Mouse (Mus musculus) midbrain, embryonic 11.5 days (tissue): ENCODE data around the gene Fam83b. TPM values are rescaled to one million over a fixed set of nuclear protein-coding genes. Genes with fewer than 3 reads are reported as not detected.
A peak's percentile ranks its signal among the peaks of the same experiment; 100 is the strongest.

ENCODE experiments used
- ATAC-seq: fragments of 200-750 bp; cut with Nextera tagmentation; 2 replicates; pipeline ENCODE4 v1.8.0; 2017; ENCODE audit warnings: moderate TSS enrichment, moderate library complexity; ENCODE audit not compliant: low FRiP score
- DNase-seq: peaks from one replicate; pipeline ENCODE4 v3.0.0; 2015; ENCODE audit warnings: low spot score; ENCODE audit errors: missing footprints
- H3K27ac ChIP-seq: fragments of 300-500 bp; sonication (generic); 2 replicates; pipeline ENCODE4 v1.5.1; 2014; ENCODE audit warnings: low read depth, low read length
- H3K27me3 ChIP-seq: fragments of 300-500 bp; sonication (generic); 2 replicates; pipeline ENCODE4 v1.6.1; 2014; ENCODE audit warnings: mild to moderate bottlenecking, low read length, moderate library complexity, mixed read lengths; ENCODE audit not compliant: control insufficient read depth, insufficient read depth
- H3K36me3 ChIP-seq: fragments of 300-500 bp; sonication (generic); 2 replicates; pipeline ENCODE4 v1.6.1; 2014; ENCODE audit warnings: mild to moderate bottlenecking, low read length, moderate library complexity, mixed read lengths; ENCODE audit not compliant: control insufficient read depth, insufficient read depth
- H3K4me1 ChIP-seq: fragments of 300-500 bp; sonication (generic); 2 replicates; pipeline ENCODE4 v1.6.1; 2014; ENCODE audit warnings: low read length; ENCODE audit not compliant: control insufficient read depth, insufficient read depth
- H3K4me2 ChIP-seq: fragments of 300-500 bp; sonication (generic); 2 replicates; pipeline ENCODE4 v1.6.1; 2014; ENCODE audit warnings: mild to moderate bottlenecking, moderate library complexity
- H3K4me3 ChIP-seq: fragments of 300-500 bp; sonication (generic); 2 replicates; pipeline ENCODE4 v1.5.1; 2014; ENCODE audit warnings: low read depth, low read length
- H3K9ac ChIP-seq: fragments of 300-500 bp; sonication (generic); 2 replicates; pipeline ENCODE4 v1.6.1; 2014; ENCODE audit warnings: low read length
- H3K9me3 ChIP-seq: fragments of 300-500 bp; sonication (generic); 2 replicates; pipeline ENCODE4 v1.6.1; 2016; ENCODE audit warnings: low read length; ENCODE audit not compliant: control insufficient read depth
- WGBS: fragments of 180-500 bp; shearing (Covaris S2); extraction: QIAGEN DNeasy Blood & Tissue Kit; methylation state at CpG from one replicate; pipeline ENCODE4 v1.1.7; 2014; 5-methylcytosine and 5-hydroxymethylcytosine counted together
- polyA plus RNA-seq: library from polyadenylated mRNA; unstranded; fragments of >200 nt; fragmentation: Nextera tagmentation; extraction: Ambion mirVana; gene quantifications from 2 replicates; pipeline ENCODE4 v1.2.1, GENCODE M21; 2014

The Fam83b gene
- polyA plus RNA-seq, result 0.25 TPM in 1 of 2 replicates, not detected in the other

DNA sequence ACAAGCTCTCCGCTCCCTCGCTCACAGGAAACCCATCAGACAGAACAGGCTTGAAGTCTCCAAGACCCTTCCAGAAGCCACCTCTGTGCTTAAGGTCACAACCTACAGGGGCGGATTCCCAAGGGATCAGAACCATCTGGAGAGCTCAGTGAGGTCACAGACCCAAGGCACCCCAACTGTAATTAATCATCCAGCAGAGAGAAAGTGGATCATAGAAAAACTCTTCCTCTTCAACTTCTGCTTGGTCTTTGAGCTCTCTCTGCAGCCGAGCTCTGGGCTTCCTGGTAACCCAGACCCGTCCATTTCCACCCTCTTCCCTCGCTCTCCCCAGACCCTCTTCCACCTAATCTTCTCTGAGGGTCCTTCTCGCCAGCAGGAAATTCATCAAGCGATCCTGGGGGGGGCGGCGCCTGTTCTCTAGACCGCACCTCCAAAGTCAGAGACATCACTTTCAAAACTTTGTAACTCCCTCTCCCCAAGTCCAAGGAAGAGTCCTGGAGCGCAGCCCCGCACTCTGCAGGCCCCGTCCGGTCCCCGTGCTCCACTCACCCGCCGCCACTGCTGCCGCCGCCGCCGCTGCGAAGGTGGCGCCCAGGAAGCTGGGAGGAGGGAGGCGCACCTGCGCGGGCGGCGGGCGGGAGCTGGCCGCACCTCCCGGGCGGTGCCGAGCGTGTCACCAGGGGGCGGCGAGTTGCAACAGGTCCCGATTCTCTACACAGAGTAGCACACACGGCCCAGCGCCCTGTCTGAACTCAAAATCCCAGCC is at the start of gene Fam83b:
Gene Fam83b, minus strand, starts transcription at position 602 of the 766 bp plus-strand sequence.
- no peaks in the 10 kb centered on the region for H3K9me3 ChIP-seq
- WGBS, result 4% methylated on average over 35 of the region's 40 CpGs

DNA sequence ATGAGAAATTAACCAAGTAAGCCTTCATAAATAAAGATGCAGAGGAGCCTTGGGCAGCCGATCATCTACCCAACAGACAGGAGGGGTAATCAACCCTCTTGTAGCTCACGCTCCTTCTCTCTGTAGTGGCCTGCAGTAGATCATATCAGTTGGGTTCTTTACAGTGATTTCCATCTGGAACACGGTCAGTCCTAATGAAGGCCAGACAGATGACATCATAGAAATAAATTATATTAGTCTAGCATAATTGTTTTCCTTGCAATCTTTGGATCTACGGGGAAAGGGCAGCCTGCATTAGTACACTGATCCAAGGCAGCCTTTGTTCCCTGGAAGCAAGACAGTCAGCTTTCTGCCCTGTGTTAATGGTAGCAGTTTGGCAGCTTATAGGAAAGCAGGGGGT is 47.2 kb upstream of the Fam83b start:
- WGBS, result 84% methylated on average over 4 of the region's 4 CpGs
- H3K9me3 ChIP-seq, result no peaks in the 10 kb centered on the region
- no peak overlapping the region for H3K4me2 ChIP-seq
- H3K27ac ChIP-seq, result no peak overlapping the region
- H3K36me3 ChIP-seq, result no peaks in the 10 kb centered on the region
- DNase-seq (no peak), ATAC-seq (no peak)
- H3K9ac ChIP-seq, result no peak overlapping the region
- H3K27me3 ChIP-seq, result no peaks in the 10 kb centered on the region
- H3K4me1 ChIP-seq, result no peaks in the 10 kb centered on the region
- H3K4me3 ChIP-seq, result no peak overlapping the region

More for the DNA sequence above, at the start of gene Fam83b:
- ATAC-seq (peak; percentile 77), DNase-seq (peak; percentile 92)
- H3K4me2 ChIP-seq, result peak within 1 kb of the TSS; percentile 94
- peaks cover 2% of the 10 kb centered on the region; the same call in 1 of the 2 replicates for H3K4me1 ChIP-seq
- peak within 1 kb of the TSS; percentile 39 for H3K9ac ChIP-seq
- peak within 1 kb of the TSS; percentile 43 for H3K4me3 ChIP-seq
- H3K36me3 ChIP-seq, result no peaks in the 10 kb centered on the region
- H3K27ac ChIP-seq, result no peak within 1 kb of the TSS
- H3K27me3 ChIP-seq, result no peaks in the 10 kb centered on the region; the same call in 1 of the 2 replicates

DNA sequence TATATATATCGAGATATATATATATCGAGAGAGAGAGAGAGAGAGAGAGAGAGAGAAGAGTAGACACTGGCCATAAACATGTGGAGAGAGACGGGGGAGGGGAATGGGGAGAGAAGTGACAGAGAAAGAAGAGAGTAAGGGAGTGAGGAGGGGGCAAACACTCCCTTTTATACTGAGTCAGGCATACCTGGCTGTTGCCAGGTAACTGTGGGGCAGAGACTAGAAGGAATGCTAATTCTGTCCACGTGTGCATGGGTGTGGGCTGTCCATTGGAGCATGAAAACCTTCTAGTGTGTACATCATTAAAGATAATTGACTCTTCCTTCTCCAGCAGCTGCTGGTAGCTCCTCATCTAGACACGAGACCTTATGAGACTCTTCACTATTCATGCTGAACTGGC is 36.8 kb upstream of the Fam83b start:
- Histone ChIP-seq H3K4me3 (no peak overlapping the region), H3K36me3 (no peaks in the 10 kb centered on the region), H3K4me1 (no peaks in the 10 kb centered on the region), H3K4me2 (no peak overlapping the region), H3K27me3 (no peaks in the 10 kb centered on the region), H3K27ac (no peak overlapping the region), H3K9me3 (no peaks in the 10 kb centered on the region), H3K9ac (no peak overlapping the region)
- 72% methylated on average over 5 of the region's 5 CpGs for WGBS
- DNase-seq, result no peak
- ATAC-seq, result no peak

DNA sequence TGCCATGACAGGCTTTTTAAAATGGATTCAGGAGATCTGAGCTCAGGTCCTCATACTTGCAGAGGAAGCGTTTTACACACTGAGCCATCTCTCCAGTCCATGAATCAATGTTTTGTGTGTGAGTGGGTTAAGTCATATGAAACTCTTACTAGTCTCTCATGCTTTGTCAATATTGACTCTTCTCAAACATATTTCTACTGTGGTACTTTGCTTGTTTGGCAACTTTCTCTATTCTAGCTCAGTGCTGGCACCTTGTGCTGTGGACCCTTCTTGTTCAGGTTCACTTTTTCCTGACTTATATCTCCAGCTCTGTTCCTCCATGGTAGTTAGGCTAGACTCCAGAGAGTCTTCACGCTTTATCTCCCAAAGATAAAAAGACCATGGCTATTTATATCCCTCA is 36.0 kb upstream of the Fam83b start:
- DNase-seq (no peak), ATAC-seq (no peak)
- no peak overlapping the region for H3K4me2 ChIP-seq
- no peak overlapping the region for H3K27ac ChIP-seq
- H3K36me3 ChIP-seq, result no peaks in the 10 kb centered on the region
- H3K9me3 ChIP-seq, result no peaks in the 10 kb centered on the region
- no peak overlapping the region for H3K9ac ChIP-seq
- no peaks in the 10 kb centered on the region for H3K4me1 ChIP-seq
- H3K27me3 ChIP-seq, result no peaks in the 10 kb centered on the region
- no peak overlapping the region for H3K4me3 ChIP-seq
- 89% methylated on average over 2 of the region's 2 CpGs for WGBS

DNA sequence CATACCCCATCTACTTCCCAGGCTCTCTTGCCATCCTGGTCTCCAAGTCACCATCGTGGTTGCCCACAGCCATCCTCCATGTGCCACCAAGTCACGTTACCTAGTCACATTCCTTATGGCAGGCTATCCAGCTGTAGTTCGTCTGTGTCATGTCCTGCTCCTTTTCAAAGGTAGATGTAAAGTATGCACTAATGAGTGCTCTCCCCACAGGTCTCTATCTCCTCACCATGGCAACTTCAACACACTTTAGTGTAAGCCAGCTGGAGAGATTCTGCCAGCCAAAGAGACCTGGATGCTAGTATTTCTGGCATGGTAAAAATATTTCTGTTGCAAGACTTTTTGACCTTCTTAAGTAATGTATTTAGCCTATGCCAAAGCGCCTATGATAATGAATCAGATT is 30.5 kb upstream of the Fam83b start:
- Histone ChIP-seq H3K4me3 (no peak overlapping the region), H3K27me3 (no peaks in the 10 kb centered on the region), H3K36me3 (no peaks in the 10 kb centered on the region), H3K9ac (no peak overlapping the region), H3K9me3 (no peaks in the 10 kb centered on the region), H3K4me1 (no peaks in the 10 kb centered on the region), H3K27ac (no peak overlapping the region), H3K4me2 (no peak overlapping the region)
- ATAC-seq (no peak), DNase-seq (no peak)
- WGBS, result 77% methylated on average over 4 of the region's 4 CpGs

DNA sequence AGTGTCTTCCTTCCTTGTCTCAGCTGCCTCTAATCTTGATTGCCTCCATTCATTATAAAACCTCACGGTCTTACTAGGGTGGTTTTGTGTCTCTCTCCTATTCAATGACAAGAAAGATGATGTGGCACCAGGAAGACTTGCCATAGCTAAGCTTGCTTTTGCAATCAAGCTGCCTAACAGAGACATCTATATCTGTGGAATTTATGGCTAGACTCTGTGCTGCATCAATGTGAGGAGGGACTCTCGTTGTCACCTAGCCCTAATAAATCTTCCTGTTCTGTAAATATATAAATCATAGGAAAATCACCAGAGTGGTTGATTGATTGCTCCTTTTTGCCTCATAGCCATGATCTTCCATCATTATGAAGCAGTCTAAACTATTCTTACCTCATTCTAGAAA is 26.9 kb upstream of the Fam83b start:
- 69% methylated on average over 2 of the region's 2 CpGs for WGBS
- H3K4me3 ChIP-seq, result no peak overlapping the region
- no peak overlapping the region for H3K9ac ChIP-seq
- H3K36me3 ChIP-seq, result no peaks in the 10 kb centered on the region
- no peaks in the 10 kb centered on the region for H3K27me3 ChIP-seq
- no peak for ATAC-seq
- H3K9me3 ChIP-seq, result no peaks in the 10 kb centered on the region
- no peak for DNase-seq
- no peak overlapping the region for H3K27ac ChIP-seq
- no peaks in the 10 kb centered on the region for H3K4me1 ChIP-seq
- H3K4me2 ChIP-seq, result no peak overlapping the region

DNA sequence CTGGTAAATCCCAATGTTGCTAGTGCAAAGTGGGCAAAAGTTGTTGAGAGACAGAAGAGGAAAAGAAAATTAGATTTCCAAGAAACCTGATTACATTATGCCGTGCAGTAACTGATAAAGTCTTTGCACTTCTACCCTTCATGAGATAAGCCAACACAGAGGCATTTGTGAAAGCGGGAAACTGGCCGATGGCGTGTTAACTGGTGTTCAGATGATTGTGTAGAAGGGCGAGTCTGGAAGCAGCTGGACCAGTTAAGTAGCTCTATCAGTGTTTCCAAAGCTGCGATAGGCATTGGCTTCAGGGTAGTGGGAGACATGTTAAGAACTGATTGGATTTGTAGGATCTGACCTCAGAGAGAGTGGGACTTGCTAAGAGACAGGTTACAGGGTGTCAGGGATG is 17.0 kb upstream of the Fam83b start:
- Histone ChIP-seq H3K4me2 (no peak overlapping the region), H3K36me3 (no peaks in the 10 kb centered on the region), H3K9ac (no peak overlapping the region), H3K9me3 (no peaks in the 10 kb centered on the region), H3K4me3 (no peak overlapping the region), H3K27ac (no peak overlapping the region), H3K27me3 (no peaks in the 10 kb centered on the region), H3K4me1 (no peaks in the 10 kb centered on the region)
- ATAC-seq (no peak), DNase-seq (no peak)
- 89% methylated on average over 6 of the region's 6 CpGs for WGBS

DNA sequence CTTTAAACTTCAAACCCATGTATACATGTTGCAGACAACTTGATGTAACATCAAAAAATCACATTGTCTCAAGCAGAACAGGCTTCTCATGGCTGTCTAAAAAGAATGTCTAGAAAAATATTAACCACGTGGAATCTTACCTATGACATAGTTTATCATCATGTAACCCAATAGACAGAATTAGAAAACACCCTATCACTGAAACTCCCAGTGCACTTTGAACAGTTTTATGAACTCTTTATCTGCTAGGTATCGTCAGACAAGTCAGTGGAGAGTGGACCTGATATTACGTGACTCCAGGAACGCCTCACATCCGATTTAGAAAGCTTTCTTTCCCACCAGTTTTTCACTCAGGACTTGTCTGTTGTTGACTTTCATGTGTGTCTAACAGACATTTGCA is 15.1 kb upstream of the Fam83b start:
- Histone ChIP-seq H3K9ac (no peak overlapping the region), H3K4me1 (no peaks in the 10 kb centered on the region), H3K27ac (no peak overlapping the region), H3K4me2 (no peak overlapping the region), H3K4me3 (no peak overlapping the region), H3K36me3 (no peaks in the 10 kb centered on the region), H3K9me3 (no peaks in the 10 kb centered on the region), H3K27me3 (no peaks in the 10 kb centered on the region)
- 88% methylated on average over 5 of the region's 5 CpGs for WGBS
- ATAC-seq (no peak), DNase-seq (no peak)

DNA sequence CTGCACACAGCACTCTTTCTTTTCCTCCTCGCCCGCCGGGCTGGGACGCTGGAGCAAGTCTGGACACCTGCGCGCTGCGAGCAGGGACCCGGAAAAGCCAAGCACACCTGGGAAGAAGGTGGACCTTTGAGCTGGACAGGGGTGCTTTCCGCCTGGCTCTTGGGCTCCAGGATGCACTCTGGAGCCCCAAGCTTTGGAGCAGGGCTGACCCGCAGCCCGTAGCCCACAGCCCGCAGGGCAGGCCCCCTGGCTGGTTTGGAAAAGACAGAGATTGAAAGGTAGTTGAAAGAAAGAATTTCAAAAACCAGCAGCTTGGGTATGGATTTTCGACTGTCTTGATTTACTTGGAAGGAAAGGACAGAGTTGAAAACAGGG is 352 bp upstream of the Fam83b start:
- Histone ChIP-seq H3K36me3 (no peaks in the 10 kb centered on the region), H3K4me3 (peak overlapping the region; percentile 43), H3K9ac (peak overlapping the region; percentile 39), H3K4me1 (peaks cover 2% of the 10 kb centered on the region; the same call in 1 of the 2 replicates), H3K9me3 (no peaks in the 10 kb centered on the region), H3K4me2 (peak overlapping the region; percentile 94), H3K27me3 (no peaks in the 10 kb centered on the region; the same call in 1 of the 2 replicates), H3K27ac (no peak overlapping the region)
- 1% methylated on average over 13 of the region's 13 CpGs for WGBS
- DNase-seq (peak; percentile 90), ATAC-seq (peak; percentile 38; the same call in 1 of the 2 replicates)
